Mouse (Mus musculus) ES-CJ7 (cell line): ENCODE measurements around the gene Tmem184a.

ENCODE experiments used
- DNase-seq: peaks from one replicate; pipeline ENCODE4 v3.0.0; 2011; ENCODE audit warnings: low read depth, low spot score

Tmem184a gene

GRCm38 (mm10) chr5:139819538-139820181, at the start of gene Tmem184a:
Gene Tmem184a, minus strand, starts transcription at chr5:139819917.
- DNase-seq: no peak

GRCm38 (mm10) chr5:139862759-139863158, 43.0 kb upstream of the Tmem184a start:
- DNase-seq: no peak

GRCm38 (mm10) chr5:139860328-139861104, 40.8 kb upstream of the Tmem184a start:
- DNase-seq: no peak

- no peak for DNase-seq
Observed at GRCm38 (mm10) chr5:139849626-139850320, 30.1 kb upstream of the Tmem184a start.

GRCm38 (mm10) chr5:139839142-139839541, 19.4 kb upstream of the Tmem184a start:
- DNase-seq: no peak

GRCm38 (mm10) chr5:139838476-139838892, 18.8 kb upstream of the Tmem184a start:
- DNase-seq: peak; percentile 56

- DNase-seq: no peak
Observed at GRCm38 (mm10) chr5:139835706-139836105, 16.0 kb upstream of the Tmem184a start.

GRCm38 (mm10) chr5:139832125-139832524, 12.4 kb upstream of the Tmem184a start:
- no peak for DNase-seq

GRCm38 (mm10) chr5:139830734-139831133, 11.0 kb upstream of the Tmem184a start:
- peak; percentile 37 for DNase-seq

GRCm38 (mm10) chr5:139829384-139829783, 9.7 kb upstream of the Tmem184a start:
- DNase-seq: no peak

GRCm38 (mm10) chr5:139827593-139827992, 7.9 kb upstream of the Tmem184a start:
- DNase-seq: peak; percentile 70

- peak; percentile 88 for DNase-seq
Observed at GRCm38 (mm10) chr5:139826357-139827055, 6.8 kb upstream of the Tmem184a start, which contains the start of the genes Gm26938 and Psmg3. Gene Gm26938, minus strand, starts transcription at chr5:139826407. Gene Psmg3, minus strand, starts transcription at chr5:139826885.

- DNase-seq: no peak
Observed at GRCm38 (mm10) chr5:139825947-139826346, 6.2 kb upstream of the Tmem184a start.

- DNase-seq: peak; percentile 68
Observed at GRCm38 (mm10) chr5:139824531-139824930, 4.8 kb upstream of the Tmem184a start.

GRCm38 (mm10) chr5:139821466-139822459, 2.0 kb upstream of the Tmem184a start:
- no peak for DNase-seq

GRCm38 (mm10) chr5:139818801-139819200, 916 bp downstream of the Tmem184a start:
- DNase-seq: peak; percentile 61

- DNase-seq: no peak
Observed at GRCm38 (mm10) chr5:139818056-139818455, 1.7 kb downstream of the Tmem184a start.

GRCm38 (mm10) chr5:139817292-139817691, 2.4 kb downstream of the Tmem184a start:
- peak; percentile 34 for DNase-seq

GRCm38 (mm10) chr5:139816445-139816844, 3.3 kb downstream of the Tmem184a start:
- DNase-seq: no peak

- no peak for DNase-seq
Observed at GRCm38 (mm10) chr5:139815964-139816363, 3.8 kb downstream of the Tmem184a start.
